In genomic region chr1:190996346-190996877, GRCm38 (mm10) we compare ENCODE assay signal across 18 mouse cellular contexts. TPM values are rescaled to one million over a fixed set of nuclear protein-coding genes. Genes with fewer than 3 reads are reported as not detected.
DNase-seq lines count a peak whose midpoint lies in the region; ATAC-seq and TF ChIP-seq lines count a peak whose summit lies in the region.
"Had no signal": no experiment of that assay in that cellular context is flagged by ENCODE, and none has a peak within 500 bp of the region (broad histone marks: within the 10 kb centered on the region; RNA-seq: fewer than 3 reads in every experiment).

No protein-coding gene starts in this region.

- H3K27ac ChIP-seq in heart, adult 2 months, result no peak overlapping the region
- no peak overlapping the region for H3K27ac ChIP-seq in lung, postnatal 0 days (ENCODE audit: low read length)
- H3K27ac ChIP-seq in liver, postnatal 0 days (ENCODE audit: low read depth), result no peak overlapping the region
- H3K27ac ChIP-seq: heart, embryonic 10.5 days had no signal

- no peak for ATAC-seq in lung, postnatal 0 days
- ATAC-seq in liver, postnatal 0 days, result no peak
- no peak for ATAC-seq in CD4-positive, CD25-positive, alpha-beta regulatory T cell, adult 4 months
- ATAC-seq: activated CD4-positive, CD25-positive, alpha-beta regulatory T cell, adult 4 months; intestine, embryonic 16.5 days had no signal

- H3K4me3 ChIP-seq in heart, adult 2 months, result no peak overlapping the region
- no peak overlapping the region for H3K4me3 ChIP-seq in lung, postnatal 0 days (ENCODE audit: low read depth, low read length)
- H3K4me3 ChIP-seq in liver, postnatal 0 days (ENCODE audit: low read depth, low read length), result no peak overlapping the region
- H3K4me3 ChIP-seq: heart, embryonic 10.5 days; megakaryocyte, embryonic 14.5 days had no signal

- no peaks in the 10 kb centered on the region for H3K27me3 ChIP-seq in heart, adult 2 months (ENCODE audit: control insufficient read depth, insufficient read depth, low read length)
- H3K27me3 ChIP-seq in lung, postnatal 0 days (replicated peaks; ENCODE audit: insufficient read depth, low read length), result no peaks in the 10 kb centered on the region
- H3K27me3 ChIP-seq in liver, postnatal 0 days (ENCODE audit: insufficient read depth, low read length), result no peaks in the 10 kb centered on the region

- H3K9me3 ChIP-seq in lung, postnatal 0 days (ENCODE audit: low read length), result 0 out of 2 replicates have a peak, but pooled peaks cover 4% of the 10 kb centered on the region
- peaks cover 5% of the 10 kb centered on the region; the same call in 1 of the 2 replicates for H3K9me3 ChIP-seq in liver, postnatal 0 days (ENCODE audit: low read length)
- H3K9me3 ChIP-seq: heart, embryonic 10.5 days had no signal

- H3K79me2 ChIP-seq in heart, adult 2 months (replicated peaks; ENCODE audit: control insufficient read depth, insufficient read depth, low read length), result no peaks in the 10 kb centered on the region

- H3K4me1 ChIP-seq in heart, adult 2 months (ENCODE audit: control insufficient read depth, insufficient read depth, low read length), result no peaks in the 10 kb centered on the region
- H3K4me1 ChIP-seq in lung, postnatal 0 days (ENCODE audit: insufficient read depth, low read depth, low read length), result no peaks in the 10 kb centered on the region
- H3K4me1 ChIP-seq in liver, postnatal 0 days (ENCODE audit: insufficient read depth), result no peaks in the 10 kb centered on the region

- DNase-seq in heart, adult 2 months, result no peak
- DNase-seq in heart, adult 18-20 months, result no peak
- no peak for DNase-seq in lung, postnatal 0 days (ENCODE audit: low spot score)
- DNase-seq in lung, postnatal 10 days, result no peak
- peak; percentile 12 for DNase-seq in Muller cell, postnatal 12 days (ENCODE audit: inconsistent ontology term)
- no peak for DNase-seq in liver, postnatal 0 days
- no peak for DNase-seq in urinary bladder, adult 2 months (ENCODE audit: low spot score)
- DNase-seq: cerebellum, adult 11-12 months had no signal

- no peaks in the 10 kb centered on the region for H3K36me3 ChIP-seq in heart, adult 2 months (ENCODE audit: control insufficient read depth, insufficient read depth, low read length)
- no peaks in the 10 kb centered on the region for H3K36me3 ChIP-seq in lung, postnatal 0 days (ENCODE audit: insufficient read depth, low read length)
- H3K36me3 ChIP-seq in liver, postnatal 0 days (replicated peaks; ENCODE audit: insufficient read depth, low read length), result no peaks in the 10 kb centered on the region

- 68% methylated on average over 6 of the region's 6 CpGs for WGBS in heart, adult 2 months
- 63% methylated on average over 6 of the region's 6 CpGs for WGBS in lung, postnatal 0 days
- WGBS in liver, postnatal 0 days (ENCODE audit: insufficient replicate concordance), result 58% methylated on average over 6 of the region's 6 CpGs

- no peak overlapping the region for H3K4me2 ChIP-seq in lung, postnatal 0 days (replicated peaks; ENCODE audit: low read depth, low read length)
- H3K4me2 ChIP-seq in liver, postnatal 0 days (ENCODE audit: low read depth, low read length), result no peak overlapping the region

- no peak for TF ChIP-seq POLR2A in heart, adult 2 months (IDR thresholded peaks at IDR 0.05; ENCODE audit: insufficient read depth, low read depth, low read length)

- peak; percentile 42 for TF ChIP-seq CTCF in heart, adult 2 months (IDR thresholded peaks at IDR 0.05)
- peak; percentile 53 for TF ChIP-seq CTCF in lung, postnatal 0 days (IDR thresholded peaks at IDR 0.05)
- TF ChIP-seq CTCF in liver, postnatal 0 days (IDR thresholded peaks at IDR 0.05; ENCODE audit: low read depth), result peak; percentile 47

- no peak for TF ChIP-seq EP300 in heart, adult 2 months (IDR thresholded peaks at IDR 0.05; ENCODE audit: insufficient read depth, low read depth, low read length)
- no peak for TF ChIP-seq EP300 in lung, postnatal 0 days (IDR thresholded peaks at IDR 0.05)
- TF ChIP-seq EP300 in liver, postnatal 0 days (IDR thresholded peaks at IDR 0.05; ENCODE audit: low read depth), result no peak

- intact Hi-C loops in heart, adult 2 months (cut with DNase I), result no loop called here

- no peak overlapping the region for H3K9ac ChIP-seq in heart, adult 2 months (ENCODE audit: low read depth, low read length)
- no peak overlapping the region for H3K9ac ChIP-seq in lung, postnatal 0 days (replicated peaks; ENCODE audit: low read depth)
- H3K9ac ChIP-seq in liver, postnatal 0 days (replicated peaks), result no peak overlapping the region

RNA-seq across cellular contexts. Expression of gene Vash2, which starts 17.3 kb away (rescaled TPM):
- under 1 TPM; 0.31 to 0.41 TPM for total RNA-seq in heart, adult 2 months (2021)
- polyA plus RNA-seq in heart, adult 2 months (2012; rRNA removed), result 0.27 and 0.50 TPM in 2 replicates
- under 1 TPM; 0.20 to 0.33 TPM for total RNA-seq in heart, adult 18-20 months (2021)
- 4.2 and 4.3 TPM in 2 replicates for polyA plus RNA-seq in lung, postnatal 0 days (2015; fragmentation: Nextera tagmentation; extraction: Ambion mirVana)
- polyA plus RNA-seq in liver, postnatal 0 days (2015; fragmentation: Nextera tagmentation; extraction: Ambion mirVana), result 0.27 and 0.31 TPM in 2 replicates
- 0.56 and 0.88 TPM in 2 replicates for polyA plus RNA-seq in urinary bladder, adult 2 months (2012; rRNA removed)
- under 1 TPM; 0.78 to 0.84 TPM for polyA plus RNA-seq in CD4-positive, CD25-positive, alpha-beta regulatory T cell, adult 4 months (2017; shearing (Covaris generic))
- total RNA-seq: hematopoietic stem cell, adult 5-6 weeks had no signal
- polyA plus RNA-seq: liver, adult 2 months had no signal

RNA-seq across cellular contexts. Expression of gene Flvcr1, which starts 29.5 kb away (rescaled TPM):
- total RNA-seq in heart, adult 2 months (2021), result 1 to 10 TPM; 4.2 to 4.7 TPM
- 4.6 and 6.6 TPM in 2 replicates for polyA plus RNA-seq in heart, adult 2 months (2012; rRNA removed)
- total RNA-seq in heart, adult 18-20 months (2021), result 1 to 10 TPM; 3.4 to 4.1 TPM
- polyA plus RNA-seq in lung, postnatal 0 days (2015; fragmentation: Nextera tagmentation; extraction: Ambion mirVana), result 7.8 and 7.9 TPM in 2 replicates
- polyA plus RNA-seq in liver, postnatal 0 days (2015; fragmentation: Nextera tagmentation; extraction: Ambion mirVana), result 2.6 and 3.0 TPM in 2 replicates
- polyA plus RNA-seq in urinary bladder, adult 2 months (2012; rRNA removed), result 16.5 and 18.3 TPM in 2 replicates
- 10 to 100 TPM in 1 of 2 experiments, 1 to 10 TPM in 1; 5.6 to 10.8 TPM for polyA plus RNA-seq in CD4-positive, CD25-positive, alpha-beta regulatory T cell, adult 4 months (2017; shearing (Covaris generic))

RNA-seq across cellular contexts. Expression of gene Spata45, which starts 40.0 kb away (rescaled TPM):
- total RNA-seq in heart, adult 2 months (2021), result not detected
- polyA plus RNA-seq in heart, adult 2 months (2012; rRNA removed), result not detected in 2 replicates
- total RNA-seq in heart, adult 18-20 months (2021), result not detected
- polyA plus RNA-seq in lung, postnatal 0 days (2015; fragmentation: Nextera tagmentation; extraction: Ambion mirVana), result not detected in 2 replicates
- 0.49 TPM in 1 of 2 replicates, not detected in the other for polyA plus RNA-seq in liver, postnatal 0 days (2015; fragmentation: Nextera tagmentation; extraction: Ambion mirVana)
- polyA plus RNA-seq in urinary bladder, adult 2 months (2012; rRNA removed), result not detected in 2 replicates
- not detected for polyA plus RNA-seq in CD4-positive, CD25-positive, alpha-beta regulatory T cell, adult 4 months (2017; shearing (Covaris generic))
- total RNA-seq: hematopoietic stem cell, adult 5-6 weeks; left cerebral cortex, postnatal 10 days; liver, adult 2 months; neutrophil, adult 5-6 weeks had no signal
- polyA plus RNA-seq: activated CD4-positive, CD25-positive, alpha-beta regulatory T cell, adult 4 months; heart, embryonic 10.5 days; intestine, embryonic 16.5 days; large intestine, adult 2 months; liver, adult 2 months had no signal
